Mouse (Mus musculus) right cerebral cortex, adult 2 months (tissue): ENCODE measurements at regions not wholly inside any gene's neighbourhood (a gene's known extent, or its start where the extent isn't known, plus 50 kb on each side); places are given as distances from the start of the nearest gene placed in this dataset.

Source experiments
- DNase-seq, 2 experiments: peaks; one replicate each; pipeline ENCODE4 v3.0.0; 2021 to 2022; ENCODE audit warnings: low spot score in 2 of 2

DNA sequence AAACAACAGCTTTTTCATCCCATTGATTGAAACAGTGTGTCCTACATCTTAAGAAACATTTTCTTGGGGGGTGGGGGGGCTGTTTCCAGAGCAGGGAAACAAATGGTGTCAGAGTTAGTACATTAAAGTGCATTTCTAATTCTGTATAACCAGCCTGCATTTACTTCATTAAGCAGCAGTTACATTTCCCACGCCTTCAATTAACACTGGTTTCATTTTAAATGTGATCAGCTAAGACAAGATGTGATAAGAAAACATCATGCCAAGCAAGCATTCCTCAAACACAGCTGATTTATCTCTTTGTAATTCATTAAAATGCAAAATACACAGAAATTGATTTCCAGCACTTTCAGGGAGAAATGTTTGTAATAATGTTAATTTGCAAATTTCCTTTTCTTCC lies 122.0 kb downstream of the Olfr1505 start:
- DNase-seq, result no peak

DNA sequence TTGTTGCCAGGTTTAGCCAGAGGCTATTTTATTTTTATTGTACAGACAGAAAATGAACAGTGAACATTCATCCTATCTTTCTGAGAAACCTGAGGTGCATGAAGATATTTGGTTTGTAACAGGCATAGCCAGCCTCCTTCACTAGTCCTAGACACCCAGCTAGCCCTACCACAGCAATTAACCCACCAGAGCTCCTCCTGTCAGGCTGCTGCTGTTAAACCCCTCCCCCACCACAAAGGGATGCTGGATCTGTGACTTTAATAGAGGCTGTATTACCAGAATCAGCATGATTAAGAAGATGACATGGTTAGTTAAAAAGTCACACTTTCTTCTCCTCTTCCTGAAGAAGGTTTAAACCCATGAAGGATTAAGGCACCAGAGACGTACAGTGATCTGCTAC lies 122.5 kb downstream of the Olfr1505 start:
- no peak for DNase-seq

DNA sequence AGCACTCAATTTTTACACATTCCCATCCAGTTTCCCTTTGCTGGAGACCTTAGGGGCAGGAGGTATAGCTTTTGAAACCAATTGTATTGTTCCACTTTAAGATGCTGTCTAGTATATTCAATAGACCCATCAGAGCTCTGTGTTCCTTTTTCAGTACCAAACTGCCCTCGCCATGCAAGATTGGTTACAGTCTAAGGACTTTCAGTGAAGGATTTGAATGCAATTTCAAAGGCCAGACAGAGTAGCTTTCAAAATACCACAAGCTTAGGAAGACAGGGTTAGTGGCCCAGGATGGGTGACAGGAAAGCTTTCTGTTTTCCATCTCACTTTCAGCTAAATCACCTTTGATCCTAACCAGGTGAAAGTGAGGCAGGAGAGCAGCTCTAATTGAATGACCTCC lies 123.4 kb downstream of the Olfr1505 start:
- DNase-seq, result no peak

DNA sequence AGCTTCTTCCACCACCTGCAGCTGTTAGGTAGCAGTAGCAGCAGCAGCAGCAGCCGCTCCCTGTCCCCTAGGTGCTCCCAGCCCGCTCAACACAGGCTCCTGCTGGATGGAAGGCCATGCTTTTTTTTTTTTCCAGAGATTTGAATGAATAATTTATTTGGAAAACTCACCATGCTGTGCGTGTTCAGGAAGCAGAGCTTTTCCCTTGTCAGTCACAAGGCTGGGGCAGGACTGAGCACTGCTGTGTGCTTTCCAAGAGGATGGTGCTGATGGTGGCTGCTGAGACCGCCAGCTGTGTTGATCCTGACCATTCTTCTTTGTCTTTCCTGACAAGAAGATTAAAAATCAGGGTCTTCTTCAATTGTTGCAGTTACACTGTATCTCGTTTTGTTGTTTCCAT lies 129.4 kb downstream of the Olfr1505 start:
- DNase-seq, result no peak

DNA sequence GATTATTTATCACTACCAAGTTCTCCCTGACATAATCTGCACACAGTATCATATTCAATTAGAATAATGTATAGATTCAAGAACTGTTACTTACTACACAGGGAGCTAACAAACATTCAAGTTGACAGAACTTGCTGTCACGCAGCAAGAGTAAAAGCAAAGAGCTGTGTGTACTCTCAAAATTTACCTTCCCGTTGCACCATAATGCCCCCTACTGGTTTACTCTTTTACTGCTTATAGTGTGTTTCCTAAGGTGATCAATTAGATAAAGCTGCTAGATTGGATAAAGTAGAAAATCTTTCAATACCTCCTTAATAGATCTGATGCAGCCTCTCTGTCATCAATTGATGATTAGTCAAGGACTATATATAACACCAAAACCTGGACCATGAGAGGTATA lies 132.1 kb downstream of the Olfr1505 start:
- DNase-seq, result no peak

DNA sequence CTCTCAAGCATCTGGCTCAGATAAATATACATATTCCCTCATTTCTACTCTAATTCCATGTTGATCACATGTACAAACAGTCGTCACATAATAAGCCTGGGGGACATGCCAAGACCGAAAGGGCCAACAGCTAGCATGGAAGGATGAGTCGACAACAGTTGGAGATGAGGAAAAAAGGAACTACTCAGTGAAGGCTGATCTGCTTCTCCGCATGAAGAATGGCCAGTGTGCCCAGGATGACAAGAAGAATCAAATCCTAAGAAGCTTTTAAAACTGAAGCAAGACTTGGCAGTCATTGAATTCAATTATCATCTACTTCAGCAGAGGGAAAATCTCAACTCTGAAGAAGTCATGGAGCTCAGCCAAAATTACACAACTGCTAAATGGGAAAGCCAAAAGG lies 138.7 kb downstream of the Olfr1505 start:
- no peak for DNase-seq

DNA sequence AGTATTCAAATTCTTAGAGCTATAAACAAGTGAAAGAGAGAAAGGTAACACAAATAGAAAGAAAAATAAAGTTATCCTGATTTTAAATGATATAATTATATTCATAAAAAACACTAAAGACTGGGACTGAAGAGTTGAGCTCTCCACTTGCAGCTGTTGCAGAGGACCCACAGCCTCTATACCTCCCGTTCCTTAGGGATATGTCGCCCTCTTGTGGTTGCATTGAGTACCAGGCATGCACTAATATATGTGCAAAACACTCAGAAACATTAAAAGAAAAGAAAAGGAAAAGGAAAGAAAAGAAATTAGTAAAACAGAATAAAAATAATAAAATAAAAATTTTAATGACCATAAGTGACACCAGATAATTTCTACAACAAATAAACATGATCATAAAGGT lies 167.2 kb downstream of the Olfr1505 start:
- peak; percentile 2 to 3 for DNase-seq

DNA sequence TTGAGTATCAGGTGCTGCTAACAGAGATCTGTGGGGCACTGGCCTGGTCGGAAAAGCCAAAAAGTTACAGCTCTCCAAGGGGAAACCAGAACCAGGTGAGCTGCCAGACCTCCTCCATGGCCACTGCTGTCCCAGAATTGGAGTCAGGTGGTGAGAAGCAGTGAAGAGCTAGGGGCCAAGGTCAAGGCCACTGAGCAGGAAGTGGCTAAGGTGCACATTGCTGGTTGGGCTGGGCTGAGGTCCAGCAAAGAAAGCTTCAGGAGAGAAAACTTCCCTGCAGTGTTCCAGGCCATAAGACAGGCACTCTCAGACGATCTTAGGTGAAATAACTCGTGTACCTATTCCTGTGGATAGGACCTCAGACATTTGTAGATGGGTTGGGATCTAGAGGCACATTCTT lies 171.4 kb downstream of the Olfr1505 start:
- DNase-seq, result no peak

DNA sequence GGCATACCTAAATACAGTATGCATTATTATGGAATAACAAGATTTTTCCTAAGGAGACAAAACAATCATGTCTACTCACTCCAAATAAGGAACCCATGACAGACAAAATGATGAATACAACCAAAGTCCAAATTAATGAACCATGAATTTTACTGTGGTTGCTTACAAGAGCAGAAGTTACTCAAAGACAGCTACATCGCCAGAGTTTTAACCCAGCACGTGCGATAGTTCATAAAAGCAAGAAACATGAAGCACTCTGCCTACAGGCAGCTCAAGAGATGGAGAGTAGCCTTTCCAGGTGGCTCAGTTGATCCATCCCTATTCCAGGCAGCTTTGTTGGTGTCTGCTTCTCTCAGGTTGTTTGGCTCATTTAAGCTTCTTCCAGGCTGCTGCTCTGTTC lies 176.8 kb downstream of the Olfr1505 start:
- no peak for DNase-seq

DNA sequence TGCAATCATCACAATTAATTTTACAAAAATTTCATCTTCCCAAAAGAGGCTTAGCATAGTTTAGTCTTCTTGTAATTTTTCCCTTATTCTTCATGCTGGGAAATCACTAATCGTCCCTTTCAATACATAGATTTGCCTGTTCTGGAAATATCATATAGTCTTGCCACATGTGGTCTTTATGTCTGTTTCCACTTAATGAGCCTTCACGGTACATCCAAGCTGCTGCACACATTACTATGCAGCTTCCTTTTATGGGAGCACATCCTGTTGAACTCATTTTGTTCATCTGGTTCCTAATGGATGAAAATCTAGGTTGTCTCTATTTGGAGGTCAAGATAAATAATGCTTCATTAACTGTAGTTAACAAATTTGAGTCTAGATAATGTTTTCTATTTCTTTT lies 180.9 kb downstream of the Olfr1505 start:
- DNase-seq, result no peak

DNA sequence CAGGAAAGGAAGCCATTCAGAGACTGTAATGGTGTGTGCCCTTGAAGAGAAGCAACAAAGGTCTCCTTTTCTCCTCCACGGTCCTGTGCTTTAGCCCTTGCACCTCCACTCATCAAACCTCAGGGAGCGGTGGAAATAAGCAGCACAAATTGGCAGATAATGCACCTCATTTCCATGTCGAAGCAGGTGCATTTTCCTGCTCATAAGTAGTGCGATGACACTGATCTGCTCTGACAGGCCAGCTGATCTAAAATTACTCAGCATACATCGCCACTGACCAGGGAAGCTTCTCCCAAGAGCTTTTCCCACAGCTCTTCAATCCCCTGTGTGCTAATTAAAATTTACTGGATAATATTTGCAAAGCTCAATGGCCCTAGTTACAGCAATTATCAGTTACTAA lies 182.9 kb downstream of the Olfr1505 start:
- DNase-seq, result no peak

DNA sequence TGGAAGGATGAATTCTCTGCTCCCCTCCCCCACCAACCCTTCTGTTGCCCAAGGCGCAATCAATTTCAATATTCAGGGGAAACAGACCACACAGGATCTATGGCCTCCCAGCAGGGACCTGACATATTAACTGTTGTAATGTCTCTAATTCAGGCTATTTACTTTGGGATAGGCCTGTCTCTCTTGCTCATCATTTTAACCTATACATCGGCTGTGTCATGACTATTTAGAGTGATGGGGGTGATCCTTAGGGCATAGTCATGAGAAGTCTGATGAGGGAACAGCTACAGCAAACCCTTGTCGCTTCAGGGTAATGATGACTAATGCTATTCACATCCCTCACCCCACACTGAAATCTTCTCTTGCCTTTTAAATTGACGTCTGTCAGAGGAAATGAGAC lies 195.8 kb downstream of the Olfr1505 start:
- no peak for DNase-seq

DNA sequence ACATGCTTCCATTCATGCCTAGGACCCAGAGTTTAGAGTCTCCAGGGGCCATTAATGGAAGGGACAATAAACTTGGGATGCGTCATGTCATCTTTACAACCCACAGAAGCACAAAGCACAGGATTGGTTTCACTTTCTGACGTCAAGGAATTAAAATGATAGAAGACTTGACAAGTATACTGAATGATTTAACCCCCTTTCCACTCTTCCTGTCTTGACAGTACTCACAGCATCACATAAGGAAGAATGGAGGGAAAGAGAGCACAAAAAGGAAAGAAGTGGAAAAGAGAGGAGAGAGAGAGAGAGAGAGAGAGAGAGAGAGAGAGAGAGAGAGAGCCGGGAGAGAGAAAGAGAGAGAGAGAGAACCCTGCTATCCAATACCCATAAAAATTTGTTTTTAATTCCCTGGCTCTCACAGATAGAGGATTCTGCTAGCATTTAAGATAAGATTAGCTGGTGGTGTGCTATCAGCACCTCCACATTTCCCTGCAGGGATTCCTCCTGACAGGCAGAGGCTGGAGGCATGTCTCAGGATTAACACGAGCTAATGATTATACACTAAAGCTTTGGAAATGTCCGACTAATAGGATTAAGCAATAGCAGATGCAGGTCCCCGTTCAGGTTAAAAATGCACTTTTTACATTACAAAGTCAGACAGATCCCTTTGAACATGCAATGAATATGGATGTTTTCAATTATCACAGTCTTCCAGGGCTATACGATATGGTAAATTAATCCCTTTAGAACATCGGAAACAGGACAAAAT lies 210.2 kb downstream of the Olfr1505 start:
- no peak for DNase-seq

DNA sequence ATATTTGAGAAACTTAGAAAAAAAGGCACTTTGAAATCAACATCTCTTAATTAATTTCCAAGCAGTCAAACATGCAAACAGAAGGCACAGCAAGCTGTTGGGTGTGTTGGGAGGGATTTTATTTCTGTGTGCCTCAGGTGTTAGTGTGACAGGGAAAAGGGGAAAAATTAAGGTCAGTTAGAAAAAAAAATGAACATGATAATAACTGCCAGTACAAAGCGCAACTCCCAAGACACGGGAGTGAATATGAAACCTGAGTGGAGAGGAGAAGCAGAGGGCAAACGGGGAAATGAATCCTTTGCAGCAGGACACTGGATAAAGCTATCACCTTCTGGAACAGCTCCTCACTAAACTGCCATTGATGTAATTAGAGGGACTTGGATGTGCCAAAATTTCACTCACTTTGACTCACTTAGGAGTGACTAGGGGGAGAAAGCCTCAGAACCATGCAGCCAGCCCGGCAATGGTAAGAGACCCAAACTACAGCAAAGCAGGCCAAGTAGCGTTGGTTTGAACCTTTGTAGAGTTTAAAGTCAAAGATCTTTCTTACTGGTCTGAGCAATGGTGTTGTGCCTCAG lies 211.0 kb downstream of the Olfr1505 start:
- no peak for DNase-seq

DNA sequence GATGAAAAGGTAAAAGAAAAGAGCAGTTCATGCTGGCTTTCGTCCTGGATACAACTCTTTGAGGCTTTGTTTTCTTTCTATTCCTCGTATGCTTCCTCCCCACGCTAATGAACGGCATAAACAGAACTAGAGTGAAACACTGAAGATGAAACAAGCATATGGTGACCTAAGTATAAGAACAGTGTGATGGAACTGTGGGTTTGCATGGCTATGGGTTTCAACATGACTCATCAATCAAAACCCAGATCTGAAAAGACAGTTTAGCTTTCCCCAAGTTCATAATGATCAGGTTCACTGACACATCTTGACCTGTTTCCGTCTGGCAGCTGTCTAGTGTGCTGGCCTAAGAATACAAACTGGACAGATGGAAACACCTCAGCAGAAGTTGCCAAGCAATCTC lies 211.7 kb downstream of the Olfr1505 start:
- DNase-seq, result no peak

DNA sequence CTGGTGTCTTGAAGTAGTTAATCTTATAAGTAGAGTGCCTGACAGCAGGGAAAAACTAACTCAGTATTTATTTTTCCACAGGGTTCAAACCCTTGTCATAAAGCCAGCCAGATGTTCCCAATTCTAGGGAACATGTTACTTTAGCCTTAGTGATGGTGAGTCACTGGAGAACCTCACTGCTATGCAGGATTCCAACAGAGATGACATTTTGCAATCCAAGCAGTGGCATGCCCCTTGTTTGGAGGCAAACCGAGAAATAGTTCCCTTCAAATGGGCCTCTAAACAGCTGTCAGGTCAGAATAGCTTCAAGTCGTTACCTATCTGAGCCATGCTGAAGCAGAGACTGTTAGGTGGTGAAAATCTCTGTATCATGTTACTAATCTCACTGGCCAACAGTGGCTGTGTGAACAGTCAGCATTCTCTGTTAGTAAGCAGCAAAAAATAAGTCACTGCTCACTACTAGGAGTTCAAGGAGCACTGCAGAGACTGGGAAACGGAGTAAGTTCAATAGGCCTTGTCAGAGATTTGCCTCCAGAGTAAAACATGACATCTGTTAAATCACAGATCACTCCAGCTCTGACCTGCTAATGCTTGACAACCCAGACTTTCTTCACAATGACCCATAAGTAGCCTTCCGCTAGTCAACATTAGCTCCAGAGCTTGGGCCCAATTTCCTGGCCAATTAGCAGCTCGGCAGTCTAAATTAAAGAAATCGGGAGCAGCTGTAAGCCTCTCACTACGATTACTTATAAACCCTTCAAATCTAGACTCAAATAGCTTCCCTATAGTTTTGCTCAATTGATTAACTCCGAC lies 215.3 kb downstream of the Olfr1505 start:
- no peak for DNase-seq

DNA sequence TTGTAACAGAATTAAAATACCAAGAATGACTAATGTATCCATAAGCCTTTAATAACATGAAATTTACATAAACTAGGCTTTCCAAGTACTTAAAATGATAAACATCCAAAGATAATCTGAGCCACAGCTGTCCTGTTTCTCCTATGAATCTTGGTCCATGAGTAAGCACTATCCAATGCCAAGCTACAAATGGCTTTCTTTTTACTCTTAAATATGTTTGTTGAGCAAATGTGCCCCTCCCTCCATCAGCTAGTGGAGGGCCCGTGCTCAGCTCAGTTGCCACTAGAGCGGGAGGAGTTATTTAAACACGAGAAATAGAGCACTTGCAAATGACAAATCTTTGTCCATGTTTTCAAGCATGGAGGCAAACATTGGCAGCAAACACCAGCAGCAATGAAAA lies 247.9 kb downstream of the Olfr1505 start:
- DNase-seq, result peak in 1 of 2 experiments; percentile 1

DNA sequence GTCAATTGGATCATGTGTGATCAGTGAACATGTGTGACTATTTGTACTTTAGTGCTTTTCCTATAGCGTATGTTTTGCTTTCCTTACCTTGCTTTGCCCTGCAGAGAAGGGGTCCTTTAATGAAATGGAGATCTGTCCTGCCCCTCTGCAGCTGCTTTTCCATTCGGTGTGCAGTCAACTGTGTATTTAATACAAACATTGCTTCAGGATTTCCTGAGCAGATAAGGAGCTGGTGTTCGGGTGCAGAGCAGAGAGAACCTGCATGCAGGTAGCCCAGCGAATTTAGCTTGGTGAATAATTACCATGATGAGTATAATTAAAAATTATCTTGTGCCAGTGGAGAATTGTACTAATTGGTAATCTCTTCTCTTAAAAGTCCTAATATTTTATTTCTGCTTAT lies 249.4 kb downstream of the Olfr1505 start:
- no peak for DNase-seq

DNA sequence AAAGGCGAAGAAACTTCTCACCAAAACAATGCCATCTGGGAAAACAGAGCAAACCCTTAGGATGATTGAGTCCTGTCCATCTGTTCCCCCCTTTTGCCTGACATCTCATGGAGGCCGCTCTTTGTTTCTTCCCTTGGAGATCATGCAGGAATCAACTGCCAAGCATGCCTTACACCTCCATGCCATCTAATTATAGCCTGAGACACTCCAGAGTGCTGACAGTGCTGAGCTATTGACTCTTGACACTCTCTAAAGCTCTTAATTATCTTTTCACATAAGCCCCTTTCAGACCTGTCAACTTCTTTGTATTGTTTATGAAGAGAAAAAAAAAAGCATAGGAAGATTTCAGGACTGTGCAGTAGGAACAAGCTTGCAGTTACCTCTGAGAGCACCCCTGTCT lies 252.4 kb downstream of the Olfr1505 start:
- no peak for DNase-seq

DNA sequence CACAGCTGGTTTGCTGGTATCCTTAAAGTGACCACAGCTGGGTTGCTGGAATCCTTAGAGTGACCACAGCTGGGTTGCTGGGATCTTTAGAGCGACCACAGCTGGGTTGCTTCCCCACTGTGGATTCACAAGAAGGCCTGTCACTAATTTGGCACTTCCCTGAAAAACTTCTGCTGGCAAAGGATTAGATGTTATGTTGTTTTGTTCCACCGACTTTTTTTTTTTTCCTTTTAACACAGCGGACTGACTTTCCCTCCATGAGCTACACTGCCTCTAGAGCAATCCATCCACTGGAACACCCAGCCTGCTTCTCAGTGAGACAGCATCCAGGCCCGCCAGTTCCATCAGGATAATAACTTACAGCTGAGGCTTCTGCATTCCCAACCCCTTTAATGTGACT lies 266.9 kb downstream of the Olfr1505 start:
- DNase-seq, result no peak

DNA sequence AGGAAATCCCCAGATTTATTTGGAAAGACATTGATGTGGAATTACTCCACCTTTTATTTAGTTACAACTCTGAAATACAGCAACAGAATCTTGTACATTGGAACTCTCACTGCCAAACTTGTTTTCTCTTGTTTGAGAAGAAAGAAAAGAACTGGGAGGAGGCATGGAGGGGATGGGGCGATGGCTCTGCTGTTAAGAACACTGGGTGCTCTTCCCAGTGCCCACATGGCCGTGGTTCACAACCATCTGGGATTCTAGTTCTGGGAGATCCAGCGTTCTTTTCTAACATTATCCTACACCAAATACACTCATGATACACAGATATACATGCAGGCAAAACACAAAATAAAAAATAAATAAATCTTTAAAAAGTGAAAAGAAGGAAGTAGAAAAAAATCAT lies 267.6 kb downstream of the Olfr1505 start:
- DNase-seq, result no peak

DNA sequence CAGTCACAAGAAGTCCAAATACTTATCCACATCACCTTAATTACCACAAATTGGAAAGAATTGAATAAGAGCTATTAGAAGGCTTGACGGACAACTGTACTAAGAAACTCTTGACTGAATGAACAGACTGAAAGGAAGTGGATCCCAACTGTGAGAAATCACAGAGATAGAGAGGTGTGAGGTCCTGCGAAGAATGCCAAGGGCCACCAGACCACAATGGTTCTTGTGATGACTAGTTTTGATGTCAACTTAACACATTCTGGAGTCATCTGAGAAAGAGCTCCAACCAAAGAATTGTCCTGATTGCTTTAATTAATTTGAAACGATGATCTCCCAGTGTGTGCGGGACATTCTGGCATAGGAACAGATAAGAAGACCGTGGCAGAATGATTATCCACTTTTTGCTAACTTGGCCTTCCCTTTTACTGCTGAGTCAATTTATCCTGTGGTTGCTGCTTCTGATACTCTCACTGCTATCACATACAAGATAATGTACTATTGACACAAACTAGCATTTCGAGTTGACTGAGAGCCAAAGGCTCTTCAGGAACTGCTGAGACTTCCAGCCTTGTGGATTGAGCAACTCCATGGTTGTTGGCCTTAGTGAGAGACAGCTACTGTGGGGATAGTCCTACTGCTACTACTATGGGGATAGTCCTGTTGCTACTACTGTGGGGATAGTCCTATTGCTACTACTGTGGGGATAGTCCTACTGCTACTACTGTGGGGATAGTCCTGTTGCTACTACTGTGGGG lies 268.5 kb downstream of the Olfr1505 start:
- no peak for DNase-seq
